Comparison of ENCODE assay signal across 22 mouse cellular contexts in the genomic region with DNA sequence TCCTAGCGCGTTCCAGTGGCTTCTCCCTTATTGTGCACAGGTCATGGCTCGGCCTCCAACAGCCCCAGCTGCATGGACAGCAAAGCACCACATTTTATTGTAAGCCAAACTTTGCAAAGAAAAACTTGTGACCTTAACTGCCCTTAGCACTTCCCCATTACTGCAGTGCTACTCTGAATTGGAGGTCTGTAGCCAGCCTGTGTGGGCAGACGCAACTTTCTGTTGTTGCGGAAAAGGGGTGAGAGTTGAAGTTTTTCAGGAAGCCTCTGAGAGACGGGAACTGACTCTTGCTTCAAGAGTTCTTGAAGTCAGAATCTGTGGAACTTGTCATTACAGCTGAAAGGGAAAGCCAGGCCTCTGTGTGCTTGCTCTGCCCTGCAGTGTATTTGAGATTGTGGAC. TPM values are rescaled to one million over a fixed set of nuclear protein-coding genes. Genes with fewer than 3 reads are reported as not detected.
DNase-seq lines count a peak whose midpoint lies in the region; ATAC-seq lines count a peak whose summit lies in the region.
"Had no signal": no experiment of that assay in that cellular context is flagged by ENCODE, and none has a peak within 500 bp of the region (broad histone marks: within the 10 kb centered on the region; RNA-seq: fewer than 3 reads in every experiment).

No protein-coding gene starts in this region.

- H3K4me1 ChIP-seq in liver, embryonic 12.5 days: peaks cover 33% of the 10 kb centered on the region
- H3K4me1 ChIP-seq: forebrain, embryonic 15.5 days; heart, embryonic 12.5 days; limb, embryonic 13.5 days; midbrain, embryonic 12.5 days; neural tube, embryonic 13.5 days had no signal

- intact Hi-C loops in left cerebral cortex, postnatal 25 days (cut with DNase I): no loop called here

- no peaks in the 10 kb centered on the region for H3K27me3 ChIP-seq in liver, embryonic 12.5 days (replicated peaks)
- H3K27me3 ChIP-seq: forebrain, embryonic 15.5 days; heart, embryonic 12.5 days; limb, embryonic 13.5 days; midbrain, embryonic 12.5 days; neural tube, embryonic 13.5 days; Patski had no signal

- no peak overlapping the region for H3K9ac ChIP-seq in liver, embryonic 12.5 days
- H3K9ac ChIP-seq: forebrain, embryonic 15.5 days; heart, embryonic 12.5 days; hindbrain, embryonic 14.5 days; limb, embryonic 13.5 days; midbrain, embryonic 12.5 days; neural tube, embryonic 13.5 days had no signal

- H3K4me3 ChIP-seq in liver, embryonic 12.5 days: no peak overlapping the region
- H3K4me3 ChIP-seq: erythroblast, embryonic 14.5 days; forebrain, embryonic 15.5 days; heart, embryonic 12.5 days; limb, embryonic 13.5 days; midbrain, embryonic 12.5 days; neural tube, embryonic 13.5 days had no signal

- peak; percentile 18; the same call in 1 of the 2 replicates for ATAC-seq in liver, embryonic 12.5 days
- ATAC-seq in common myeloid progenitor, adult 5-6 weeks (replicated peaks; ENCODE audit: low read depth, poor library complexity, severe bottlenecking): peak; percentile 93
- peak; percentile 91 for ATAC-seq in megakaryocyte, adult 5-6 weeks (ENCODE audit: poor library complexity, severe bottlenecking)
- ATAC-seq: forebrain, embryonic 15.5 days; Patski had no signal

- 74% methylated on average over 6 of the region's 6 CpGs for WGBS in liver, embryonic 12.5 days (ENCODE audit: insufficient replicate concordance)

- no peaks in the 10 kb centered on the region for H3K9me3 ChIP-seq in liver, embryonic 12.5 days (replicated peaks)
- H3K9me3 ChIP-seq: forebrain, embryonic 15.5 days; heart, embryonic 12.5 days; limb, embryonic 13.5 days; midbrain, embryonic 12.5 days; neural tube, embryonic 13.5 days had no signal

- no peaks in the 10 kb centered on the region for H3K36me3 ChIP-seq in liver, embryonic 12.5 days
- H3K36me3 ChIP-seq: forebrain, embryonic 15.5 days; heart, embryonic 12.5 days; limb, embryonic 13.5 days; midbrain, embryonic 12.5 days; neural tube, embryonic 13.5 days had no signal

- H3K27ac ChIP-seq in liver, embryonic 12.5 days: no peak overlapping the region
- H3K27ac ChIP-seq: forebrain, embryonic 15.5 days; hindbrain, embryonic 14.5 days; limb, embryonic 13.5 days; midbrain, embryonic 12.5 days; neural tube, embryonic 13.5 days had no signal

- DNase-seq in liver (no peak), adipocyte (ENCODE audit: low spot score) (peak; percentile 30)
- DNase-seq in left cerebral cortex, postnatal 25 days (ENCODE audit: low spot score in 2 of 2): no peak
- DNase-seq in gastrocnemius, postnatal 10 days: no peak
- DNase-seq: adrenal gland, postnatal 10 days; cerebellum, adult 18-20 months; cerebellum, postnatal 36 days; gastrocnemius, postnatal 25 days; heart, postnatal 14 days; kidney, adult 9 months; thymus, postnatal 36 days had no signal

- H3K4me2 ChIP-seq in liver, embryonic 12.5 days: no peak overlapping the region
- H3K4me2 ChIP-seq: forebrain, embryonic 15.5 days; heart, embryonic 12.5 days; hindbrain, embryonic 14.5 days; limb, embryonic 13.5 days; midbrain, embryonic 12.5 days; neural tube, embryonic 13.5 days had no signal

RNA-seq across cellular contexts. Expression of gene Asb4, which starts 21.2 kb away (rescaled TPM):
- polyA plus RNA-seq in liver, embryonic 12.5 days (2016; fragmentation: Nextera tagmentation; extraction: Ambion mirVana): 35.6 and 35.9 TPM in 2 replicates
- total RNA-seq in common myeloid progenitor, adult 5-6 weeks (2017): not detected in 2 replicates
- not detected in 2 replicates for total RNA-seq in megakaryocyte, adult 5-6 weeks (2015)
- total RNA-seq in megakaryocyte, adult 5-6 weeks (2017): 0.04 TPM in 1 of 2 replicates, not detected in the other
- total RNA-seq in left cerebral cortex, postnatal 25 days (2021): 1 to 10 TPM in 1 of 2 experiments, under 1 TPM in 1; 0.55 to 1.0 TPM
- 10 to 100 TPM; 10.6 to 12.6 TPM for total RNA-seq in gastrocnemius, postnatal 10 days (2021)
- polyA plus RNA-seq: erythroblast, embryonic 14.5 days; Patski had no signal

Comparison
In these comparisons a context has a peak if more than half of its experiments do, and no peak if none do; other contexts are left out.
1. ATAC-seq: peak in every context shown above with its lines; median percentile 93 in common myeloid progenitor, adult 5-6 weeks; 91 in megakaryocyte, adult 5-6 weeks; 18 in liver, embryonic 12.5 days.
2. RNA of gene Asb4, which starts 21.2 kb away (total RNA-seq): 10.6 to 12.6 TPM in gastrocnemius, postnatal 10 days; 0.55 to 1.0 TPM in left cerebral cortex, postnatal 25 days, 0.04 TPM in megakaryocyte, adult 5-6 weeks and not detected in common myeloid progenitor, adult 5-6 weeks; every median in the first group is over 4 times any median in the second.